Mouse (Mus musculus) CH12.LX (cell line): ENCODE measurements around the gene Smyd4. TPM values are rescaled to one million over a fixed set of nuclear protein-coding genes. Genes with fewer than 3 reads are reported as not detected.

Experiments used
- DNase-seq: peaks from one replicate; pipeline ENCODE4 v3.0.0-alpha.2; 2013; ENCODE audit errors: extremely low read depth
- H3K27ac ChIP-seq: 2 replicates; pipeline ENCODE4 v1.5.1; 2012; ENCODE audit warnings: low read depth, mild to moderate bottlenecking, control low read depth, moderate library complexity; ENCODE audit not compliant: insufficient read depth
- H3K27me3 ChIP-seq: replicated peaks from 2 replicates; pipeline ENCODE3; 2012; ENCODE audit warnings: inconsistent platforms
- H3K36me3 ChIP-seq, 2 experiments: replicated peaks in 1 of 2; 2 replicates each; pipeline versions ENCODE3 to v1.6.1; 2012; ENCODE audit warnings: inconsistent platforms in 1 of 2, low read length in 1 of 2, mild to moderate bottlenecking in 1 of 2, mixed read lengths in 1 of 2, moderate library complexity in 1 of 2; ENCODE audit not compliant: control insufficient read depth in 1 of 2, insufficient read depth in 1 of 2
- H3K4me1 ChIP-seq, 2 experiments: 2 replicates each; pipeline ENCODE4 v1.6.1; 2012; ENCODE audit warnings: inconsistent platforms in 1 of 2, moderate library complexity in 1 of 2; ENCODE audit not compliant: insufficient read depth in 2 of 2, control insufficient read depth in 1 of 2
- H3K4me2 ChIP-seq: 2 replicates; pipeline ENCODE4 v1.6.1; 2012; ENCODE audit warnings: low read depth, mild to moderate bottlenecking, control low read depth; ENCODE audit not compliant: poor library complexity, insufficient read depth, severe bottlenecking
- H3K4me3 ChIP-seq, 3 experiments: fragments of 150-350 bp in 1 of 3; sonication (generic) in 1 of 3; replicated peaks in 1 of 3; 2 replicates each; pipeline versions ENCODE3 to v1.5.1; 2011 to 2012; ENCODE audit warnings: low read depth in 2 of 3, low read length in 2 of 3, mild to moderate bottlenecking in 2 of 3, moderate library complexity in 2 of 3, control low read depth in 1 of 3, improper control_type of control experiment in 1 of 3, inconsistent platforms in 1 of 3, mixed read lengths in 1 of 3; ENCODE audit not compliant: poor library complexity in 1 of 3
- H3K79me2 ChIP-seq: replicated peaks from 2 replicates; pipeline ENCODE4 v1.6.1; 2012; ENCODE audit warnings: mild to moderate bottlenecking, moderate library complexity; ENCODE audit not compliant: control insufficient read depth, poor library complexity, insufficient read depth, severe bottlenecking; ENCODE audit errors: extremely low read depth
- H3K9ac ChIP-seq: 2 replicates; pipeline ENCODE4 v1.6.1; 2012; ENCODE audit warnings: low read depth, mild to moderate bottlenecking, control low read depth, moderate library complexity; ENCODE audit not compliant: insufficient read depth
- H3K9me3 ChIP-seq: replicated peaks from 2 replicates; pipeline ENCODE3; 2012; ENCODE audit warnings: low read length, inconsistent platforms, mixed read lengths
- BHLHE40 ChIP-seq: IDR thresholded peaks from 2 replicates; pipeline ENCODE4 v1.6.1; 2011; ENCODE audit warnings: mild to moderate bottlenecking, low read depth, low read length, improper control_type of control experiment
- CHD2 ChIP-seq: IDR thresholded peaks from 2 replicates; pipeline ENCODE4 v1.6.1; 2011; ENCODE audit warnings: low read length, improper control_type of control experiment
- E2F4 ChIP-seq: IDR thresholded peaks from 2 replicates; pipeline ENCODE4 v1.6.1; 2011; ENCODE audit warnings: low read depth, low read length, improper control_type of control experiment; ENCODE audit not compliant: insufficient replicate concordance
- ELF1 ChIP-seq: IDR thresholded peaks from 2 replicates; pipeline ENCODE4 v1.6.1; 2014; ENCODE audit warnings: low read depth, mild to moderate bottlenecking, inconsistent platforms, low read length, improper control_type of control experiment
- EP300 ChIP-seq: IDR thresholded peaks from 2 replicates; pipeline ENCODE4 v1.6.1; 2011; ENCODE audit warnings: low read length, improper control_type of control experiment
- ETS1 ChIP-seq: conservative IDR thresholded peaks from 2 replicates; pipeline ENCODE4 v1.6.1; 2012; ENCODE audit warnings: low read depth, mild to moderate bottlenecking, inconsistent platforms, low read length, improper control_type of control experiment, moderate library complexity
- GABPA ChIP-seq: IDR thresholded peaks from 2 replicates; pipeline ENCODE4 v1.6.1; 2012; ENCODE audit warnings: low read depth, low read length, improper control_type of control experiment, inconsistent platforms; ENCODE audit not compliant: insufficient replicate concordance
- IRF4 ChIP-seq: IDR thresholded peaks from 2 replicates; pipeline ENCODE4 v1.6.1; 2014; ENCODE audit warnings: low read depth, mild to moderate bottlenecking, inconsistent platforms, low read length, improper control_type of control experiment
- JUN ChIP-seq: IDR thresholded peaks from 2 replicates; pipeline ENCODE4 v1.6.1; 2011; ENCODE audit warnings: low read depth, mild to moderate bottlenecking, low read length, improper control_type of control experiment, moderate library complexity; ENCODE audit not compliant: insufficient read depth
- MAFK ChIP-seq: IDR thresholded peaks from 2 replicates; pipeline ENCODE4 v1.6.1; 2011; ENCODE audit warnings: low read length, improper control_type of control experiment; ENCODE audit not compliant: insufficient replicate concordance
- MAZ ChIP-seq: IDR thresholded peaks from 2 replicates; pipeline ENCODE4 v1.6.1; 2012; ENCODE audit warnings: low read depth, mild to moderate bottlenecking, inconsistent platforms, low read length, improper control_type of control experiment, moderate library complexity
- MEF2A ChIP-seq: IDR thresholded peaks from 2 replicates; pipeline ENCODE4 v1.6.1; 2014; ENCODE audit warnings: low read depth, mild to moderate bottlenecking, inconsistent platforms, low read length, improper control_type of control experiment, borderline replicate concordance
- MYC ChIP-seq: IDR thresholded peaks from 2 replicates; pipeline ENCODE4 v1.6.1; 2011; ENCODE audit warnings: low read depth, mild to moderate bottlenecking, improper control_type of control experiment, low read length
- NELFE ChIP-seq: IDR thresholded peaks from 2 replicates; pipeline ENCODE4 v1.6.1; 2011; ENCODE audit warnings: low read depth, low read length, improper control_type of control experiment
- NRF1 ChIP-seq: IDR thresholded peaks from 2 replicates; pipeline ENCODE4 v1.6.1; 2014; ENCODE audit warnings: low read depth, mild to moderate bottlenecking, inconsistent platforms, low read length, improper control_type of control experiment, moderate library complexity
- PAX5 ChIP-seq: IDR thresholded peaks from 2 replicates; pipeline ENCODE4 v1.6.1; 2012; ENCODE audit warnings: low read length, inconsistent platforms, mixed read lengths
- POLR2AphosphoS2 ChIP-seq: IDR thresholded peaks from 2 replicates; pipeline ENCODE4 v1.6.1; 2011; ENCODE audit warnings: low read depth, low read length, improper control_type of control experiment
- RAD21 ChIP-seq: IDR thresholded peaks from 2 replicates; pipeline ENCODE4 v1.6.1; 2011; ENCODE audit warnings: low read depth, mild to moderate bottlenecking, low read length, improper control_type of control experiment, moderate library complexity
- RCOR1 ChIP-seq: conservative IDR thresholded peaks from 2 replicates; pipeline ENCODE4 v1.6.1; 2012; ENCODE audit warnings: low read depth, mild to moderate bottlenecking, inconsistent platforms, low read length, improper control_type of control experiment
- SIN3A ChIP-seq: IDR thresholded peaks from 2 replicates; pipeline ENCODE4 v1.6.1; 2012; ENCODE audit warnings: low read length, improper control_type of control experiment, inconsistent platforms
- SMC3 ChIP-seq: IDR thresholded peaks from 2 replicates; pipeline ENCODE4 v1.6.1; 2011; ENCODE audit warnings: low read depth, low read length, improper control_type of control experiment
- TCF12 ChIP-seq: IDR thresholded peaks from 2 replicates; pipeline ENCODE4 v1.6.1; 2014; ENCODE audit warnings: low read depth, mild to moderate bottlenecking, inconsistent platforms, low read length, improper control_type of control experiment
- USF1 ChIP-seq: IDR thresholded peaks from 2 replicates; pipeline ENCODE4 v1.6.1; 2014; ENCODE audit warnings: low read depth, mild to moderate bottlenecking, inconsistent platforms, low read length, improper control_type of control experiment
- USF2 ChIP-seq: conservative IDR thresholded peaks from 2 replicates; pipeline ENCODE4 v1.6.1; 2011; ENCODE audit warnings: low read depth, low read length, improper control_type of control experiment
- ZKSCAN1 ChIP-seq: IDR thresholded peaks from 2 replicates; pipeline ENCODE4 v1.6.1; 2012; ENCODE audit warnings: low read depth, inconsistent platforms, low read length, improper control_type of control experiment, borderline replicate concordance
- ZMIZ1 ChIP-seq: IDR thresholded peaks from 2 replicates; pipeline ENCODE4 v1.6.1; 2012; ENCODE audit warnings: low read depth, mild to moderate bottlenecking, inconsistent platforms, low read length, improper control_type of control experiment
- dilution Hi-C: fragments of 300-500 bp; cut with MboI; formaldehyde crosslinking; loops from 2 replicates; pipeline ENCODE4 v1.14.3; 2020; ENCODE audit warnings: low sequenced_read_pairs; ENCODE audit not compliant: extremely low pct_unique_long_range_greater_than_20kb, extremely low pct_ligation_motif_present
- in situ Hi-C: fragments of 300-500 bp; cut with MboI; formaldehyde crosslinking; loops from 3 replicates; pipeline ENCODE4 v1.14.3; 2019; ENCODE audit warnings: low sequenced_read_pairs, low pct_ligation_motif_present, low pct_unique_long_range_greater_than_20kb, mixed read lengths
- polyA plus RNA-seq: library from polyadenylated mRNA; unstranded; fragments of >175 nt; gene quantifications from 2 replicates; pipeline ENCODE4 v1.2.1, GENCODE M21; 2012; ENCODE audit warnings: low read depth; ENCODE audit not compliant: insufficient read length
- total RNA-seq, 2 experiments: library from RNA; depleted of rRNA; stranded (reverse); fragments of 300-350 nt in 1 of 2; fragments of >200 nt in 1 of 2; gene quantifications; 2 replicates each; pipeline ENCODE4 v1.2.3; 2012 to 2014

The Smyd4 gene
- total and polyA plus RNA-seq, 3 experiments, result 11.8 to 15.4 (median 13.9) TPM

GRCm38 (mm10) chr11:75340698-75341345, 7.4 kb upstream of the Smyd4 start:
- no peak for TF ChIP-seq SIN3A
- no peak for TF ChIP-seq RCOR1
- TF ChIP-seq RAD21, result no peak
- no peak for TF ChIP-seq PAX5
- no peak for TF ChIP-seq MAZ
- no peak for TF ChIP-seq ETS1
- no peak for TF ChIP-seq SMC3
- TF ChIP-seq USF1, result no peak
- no peak for TF ChIP-seq IRF4
- no peak for TF ChIP-seq ZKSCAN1
- no peak for TF ChIP-seq GABPA
- TF ChIP-seq EP300, result no peak
- no peak for TF ChIP-seq JUN
- H3K79me2 ChIP-seq, result peaks cover 57% of the 10 kb centered on the region
- H3K27me3 ChIP-seq, result no peaks in the 10 kb centered on the region
- in situ Hi-C loops, result no loop called here
- no peak overlapping the region for H3K4me2 ChIP-seq
- no peak for DNase-seq
- H3K4me3 ChIP-seq, result no peak overlapping the region
- H3K9me3 ChIP-seq, result no peaks in the 10 kb centered on the region
- peaks cover 49 to 73% of the 10 kb centered on the region in 2 experiments for H3K36me3 ChIP-seq
- peaks cover 19 to 53% of the 10 kb centered on the region in 2 experiments for H3K4me1 ChIP-seq
- H3K9ac ChIP-seq, result no peak overlapping the region
- dilution Hi-C loops, result no loop called here
- no peak overlapping the region for H3K27ac ChIP-seq

DNA sequence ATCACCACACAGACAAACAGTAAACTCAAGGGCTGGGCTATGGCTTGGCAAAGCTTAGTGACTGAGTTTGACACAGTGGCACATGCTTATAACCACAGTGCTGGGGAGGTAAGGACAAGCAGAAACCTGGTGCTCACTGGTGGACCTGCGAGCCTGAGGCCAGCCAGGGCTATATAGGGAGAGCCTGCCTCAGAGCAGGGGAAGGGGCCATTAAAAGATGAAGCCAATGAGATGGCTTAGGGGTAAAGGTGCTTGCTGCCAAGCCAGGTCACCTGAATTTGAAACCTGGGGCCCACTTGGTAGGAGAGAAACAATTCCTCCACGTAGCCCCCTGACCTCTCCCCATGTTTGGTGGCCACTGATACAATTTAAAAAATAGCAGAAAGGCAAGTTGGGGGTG, 5.1 kb upstream of the Smyd4 start:
- in situ Hi-C loops, result no loop called here
- TF ChIP-seq MYC (no peak), IRF4 (no peak), POLR2AphosphoS2 (no peak), SMC3 (no peak), ETS1 (no peak), PAX5 (no peak), ZMIZ1 (no peak), USF2 (no peak), NRF1 (no peak), E2F4 (no peak), RCOR1 (no peak), MEF2A (no peak), ZKSCAN1 (no peak), MAFK (no peak), NELFE (no peak), TCF12 (no peak), CHD2 (no peak), ELF1 (no peak), BHLHE40 (no peak), MAZ (no peak)
- H3K36me3 ChIP-seq, result peaks cover 31 to 51% of the 10 kb centered on the region in 2 experiments
- H3K79me2 ChIP-seq, result peaks cover 73% of the 10 kb centered on the region
- H3K27me3 ChIP-seq, result no peaks in the 10 kb centered on the region
- DNase-seq, result no peak
- no peak overlapping the region for H3K27ac ChIP-seq
- no peak overlapping the region for H3K9ac ChIP-seq
- H3K9me3 ChIP-seq, result no peaks in the 10 kb centered on the region
- dilution Hi-C loops, result no loop called here
- no peak overlapping the region for H3K4me2 ChIP-seq
- no peak overlapping the region for H3K4me3 ChIP-seq
- peaks cover 14 to 44% of the 10 kb centered on the region in 2 experiments for H3K4me1 ChIP-seq
